Mouse (Mus musculus) left cerebral cortex, postnatal 36 days (tissue): Measurements from ENCODE around the gene Pam. TPM values are rescaled to one million over a fixed set of nuclear protein-coding genes. Genes with fewer than 3 reads are reported as not detected.
"Not testable (repeated sequence)": the region's sequence is repeated elsewhere in the genome, so short reads cannot be mapped to it uniquely, and the experiment has no call there.

Experiments
- DNase-seq, 2 experiments: peaks; one replicate each; pipeline ENCODE4 v3.0.0; 2021 to 2022; ENCODE audit warnings: low spot score in 2 of 2, mixed read lengths in 1 of 2
- intact Hi-C: fragments of 180-260 bp; cut with DNase I; formaldehyde crosslinking; loops from one replicate; pipeline ENCODE4 v1.15.1; 2025
- total RNA-seq, 2 experiments: library from RNA; stranded (reverse); gene quantifications; 2 replicates each; pipeline ENCODE4 v1.2.3; 2021

The Pam gene
- total RNA-seq, 2 experiments from 2014 or later = 242 to 256 TPM

GRCm38 (mm10) chr1:97991976-97992375 lies 103.5 kb downstream of the Pam start:
- intact Hi-C loops = no loop called here
- no peak for DNase-seq

- DNase-seq = no peak
- intact Hi-C loops = no loop called here
These were observed 112.3 kb downstream of the Pam start for GRCm38 (mm10) chr1:97983189-97983588.

GRCm38 (mm10) chr1:97979422-97979821 lies 116.0 kb downstream of the Pam start:
- intact Hi-C loops = loop anchor here (5.0 to 10.0 kb wide), 2 partner anchors 105 to 113 kb away; no protein-coding TSS in a partner anchor
- DNase-seq = no peak

GRCm38 (mm10) chr1:97977521-97977920 lies 117.9 kb downstream of the Pam start:
- no peak for DNase-seq
- intact Hi-C loops = loop anchor here (5.0 to 10.0 kb wide), 2 partner anchors 103 to 115 kb away; no protein-coding TSS in a partner anchor

GRCm38 (mm10) chr1:97976873-97977473 lies 118.5 kb downstream of the Pam start:
- intact Hi-C loops = loop anchor here (5.0 to 10.0 kb wide), 2 partner anchors 102 to 115 kb away; no protein-coding TSS in a partner anchor
- peak; percentile 77 for DNase-seq

- no peak for DNase-seq
- intact Hi-C loops = loop anchor here (5.0 to 10.0 kb wide), 2 partner anchors 101 to 116 kb away; no protein-coding TSS in a partner anchor
These were observed 119.4 kb downstream of the Pam start for GRCm38 (mm10) chr1:97976072-97976471.

GRCm38 (mm10) chr1:97974968-97975367 lies 120.5 kb downstream of the Pam start:
- intact Hi-C loops = loop anchor here (5.0 to 10.0 kb wide), 2 partner anchors 100 to 117 kb away; no protein-coding TSS in a partner anchor
- no peak for DNase-seq

- DNase-seq = no peak
- intact Hi-C loops = loop anchor here (10.0 kb wide), 1 partner anchor 95 kb away; no protein-coding TSS in a partner anchor
These were observed 125.7 kb downstream of the Pam start for GRCm38 (mm10) chr1:97969765-97970164.

GRCm38 (mm10) chr1:97963711-97964110 lies 131.7 kb downstream of the Pam start:
- DNase-seq = peak; percentile 44
- intact Hi-C loops = no loop called here

- intact Hi-C loops = no loop called here
- DNase-seq = peak; percentile 57 to 60
These were observed 133.3 kb downstream of the Pam start for GRCm38 (mm10) chr1:97962134-97962533.

- intact Hi-C loops = no loop called here
- no peak for DNase-seq
These were observed 134.8 kb downstream of the Pam start for GRCm38 (mm10) chr1:97960681-97961080.

- intact Hi-C loops = no loop called here
- no peak for DNase-seq
These were observed 135.3 kb downstream of the Pam start for GRCm38 (mm10) chr1:97960124-97960523.

GRCm38 (mm10) chr1:97958759-97959158 lies 136.7 kb downstream of the Pam start:
- intact Hi-C loops = no loop called here
- no peak for DNase-seq

- intact Hi-C loops, DNase-seq: not testable (repeated sequence)
These were observed 146.2 kb downstream of the Pam start for GRCm38 (mm10) chr1:97949258-97949657.

- DNase-seq = no peak
- intact Hi-C loops = no loop called here
These were observed 148.3 kb downstream of the Pam start for GRCm38 (mm10) chr1:97947100-97947499.

GRCm38 (mm10) chr1:97943908-97944608 lies 151.4 kb downstream of the Pam start:
- intact Hi-C loops = no loop called here
- DNase-seq = no peak

- no peak for DNase-seq
- intact Hi-C loops = no loop called here
These were observed 152.0 kb downstream of the Pam start for GRCm38 (mm10) chr1:97943402-97943801.

GRCm38 (mm10) chr1:97942966-97943365 lies 152.5 kb downstream of the Pam start:
- intact Hi-C loops = no loop called here
- DNase-seq = no peak

- no peak for DNase-seq
- intact Hi-C loops = no loop called here
These were observed 156.9 kb downstream of the Pam start for GRCm38 (mm10) chr1:97938586-97938985.

- DNase-seq = no peak
- intact Hi-C loops = no loop called here
These were observed 157.4 kb downstream of the Pam start for GRCm38 (mm10) chr1:97938053-97938452.

- DNase-seq = no peak
- intact Hi-C loops = no loop called here
These were observed 160.5 kb downstream of the Pam start for GRCm38 (mm10) chr1:97934940-97935339.
